Mouse (Mus musculus) ES-Bruce4 (cell line): Measurements from ENCODE around the gene Mt3. TPM values are rescaled to one million over a fixed set of nuclear protein-coding genes. Genes with fewer than 3 reads are reported as not detected.
A peak's percentile ranks its signal among the peaks of the same experiment; 100 is the strongest.

Experiments
- H3K27ac ChIP-seq: 2 replicates; pipeline ENCODE4 v1.5.1; 2012; ENCODE audit warnings: low read length, inconsistent platforms; ENCODE audit not compliant: insufficient read depth
- H3K27me3 ChIP-seq: 2 replicates; pipeline ENCODE4 v1.6.1; 2012; ENCODE audit warnings: mild to moderate bottlenecking, low read length, inconsistent platforms; ENCODE audit not compliant: control insufficient read depth, poor library complexity, insufficient read depth, severe bottlenecking
- H3K36me3 ChIP-seq: 2 replicates; pipeline ENCODE4 v1.6.1; 2012; ENCODE audit warnings: inconsistent platforms, mild to moderate bottlenecking, low read length, moderate library complexity; ENCODE audit not compliant: control insufficient read depth, poor library complexity, insufficient read depth, severe bottlenecking
- H3K4me1 ChIP-seq: one replicate; pipeline ENCODE4 v1.8.1; 2011; ENCODE audit warnings: low read length; ENCODE audit not compliant: control insufficient read depth, insufficient read depth
- H3K4me3 ChIP-seq: 2 replicates; pipeline ENCODE4 v1.5.1; 2011; ENCODE audit warnings: low read depth, mild to moderate bottlenecking, low read length
- H3K9ac ChIP-seq: 2 replicates; pipeline ENCODE4 v1.6.1; 2012; ENCODE audit warnings: low read depth, mild to moderate bottlenecking, inconsistent platforms; ENCODE audit not compliant: poor library complexity, severe bottlenecking
- H3K9me3 ChIP-seq: replicated peaks from 2 replicates; pipeline ENCODE4 v1.6.1; 2012; ENCODE audit warnings: mild to moderate bottlenecking, low read length, inconsistent platforms; ENCODE audit not compliant: control insufficient read depth, poor library complexity, insufficient read depth, severe bottlenecking
- CTCF ChIP-seq: IDR thresholded peaks from one replicate; pipeline ENCODE4 v1.8.1; 2011; ENCODE audit warnings: low read depth, low read length
- EP300 ChIP-seq: IDR thresholded peaks from 2 replicates; pipeline ENCODE4 v1.6.1; 2011; ENCODE audit warnings: low read depth, low read length; ENCODE audit not compliant: insufficient read depth
- POLR2A ChIP-seq: IDR thresholded peaks from one replicate; pipeline ENCODE4 v1.8.1; 2011; ENCODE audit warnings: low read length; ENCODE audit not compliant: insufficient read depth
- polyA plus RNA-seq: library from polyadenylated mRNA; stranded (reverse); fragments of >200 nt; gene quantifications from 2 replicates; pipeline ENCODE4 v1.2.4, GENCODE M21; 2011; ENCODE audit warnings: low read depth; ENCODE audit not compliant: missing spikeins, insufficient read depth, insufficient read length

Mt3 gene
- polyA plus RNA-seq, 1 experiment, result 3.9 TPM

GRCm38 (mm10) chr8:94185791-94186190, 33.4 kb downstream of the Mt3 start:
- no peaks in the 10 kb centered on the region for H3K27me3 ChIP-seq
- H3K9me3 ChIP-seq, result no peaks in the 10 kb centered on the region
- H3K27ac ChIP-seq, result peak overlapping the region; percentile 93
- peaks cover 6% of the 10 kb centered on the region for H3K4me1 ChIP-seq
- H3K36me3 ChIP-seq, result no peaks in the 10 kb centered on the region
- TF ChIP-seq POLR2A, result no peak
- no peak for TF ChIP-seq EP300
- TF ChIP-seq CTCF, result no peak
- peak overlapping the region; percentile 11; the same call in 1 of the 2 replicates for H3K9ac ChIP-seq
- H3K4me3 ChIP-seq, result peak overlapping the region; percentile 28

GRCm38 (mm10) chr8:94186542-94186941, 34.1 kb downstream of the Mt3 start:
- TF ChIP-seq POLR2A (peak; percentile 29), EP300 (peak; percentile 96), CTCF (peak; percentile 84)
- Histone ChIP-seq H3K9ac (peak overlapping the region; percentile 52), H3K4me1 (peaks cover 8% of the 10 kb centered on the region), H3K27ac (peak overlapping the region; percentile 93), H3K36me3 (no peaks in the 10 kb centered on the region), H3K4me3 (peak overlapping the region; percentile 28), H3K9me3 (no peaks in the 10 kb centered on the region), H3K27me3 (no peaks in the 10 kb centered on the region)

GRCm38 (mm10) chr8:94187290-94188002, 35.0 kb downstream of the Mt3 start:
- H3K27ac ChIP-seq, result peak overlapping the region; percentile 93

GRCm38 (mm10) chr8:94189275-94190031, 37.0 kb downstream of the Mt3 start:
- Histone ChIP-seq H3K9ac (peak overlapping the region; percentile 8; the same call in 1 of the 2 replicates), H3K27ac (peak overlapping the region; percentile 12), H3K9me3 (no peaks in the 10 kb centered on the region), H3K27me3 (no peaks in the 10 kb centered on the region), H3K4me3 (no peak overlapping the region), H3K4me1 (peaks cover 8% of the 10 kb centered on the region), H3K36me3 (no peaks in the 10 kb centered on the region)
- TF ChIP-seq EP300 (no peak), POLR2A (no peak), CTCF (no peak)

More at GRCm38 (mm10) chr8:94187290-94188002, 35.0 kb downstream of the Mt3 start:
- H3K9ac ChIP-seq, result peak overlapping the region; percentile 52
- H3K36me3 ChIP-seq, result no peaks in the 10 kb centered on the region
- H3K27me3 ChIP-seq, result no peaks in the 10 kb centered on the region
- no peaks in the 10 kb centered on the region for H3K9me3 ChIP-seq
- peak overlapping the region; percentile 23 for H3K4me3 ChIP-seq
- TF ChIP-seq CTCF, result no peak
- TF ChIP-seq POLR2A, result no peak
- TF ChIP-seq EP300, result peak; percentile 26; the same call in 1 of the 2 replicates
- peaks cover 8% of the 10 kb centered on the region for H3K4me1 ChIP-seq

GRCm38 (mm10) chr8:94191101-94191691, 38.8 kb downstream of the Mt3 start:
- H3K4me3 ChIP-seq, result peak overlapping the region; percentile 44
- TF ChIP-seq POLR2A (peak; percentile 48), EP300 (peak; percentile 89), CTCF (no peak)
- peak overlapping the region; percentile 53 for H3K9ac ChIP-seq
- no peaks in the 10 kb centered on the region for H3K36me3 ChIP-seq
- no peaks in the 10 kb centered on the region for H3K9me3 ChIP-seq
- H3K27me3 ChIP-seq, result no peaks in the 10 kb centered on the region
- peaks cover 6% of the 10 kb centered on the region for H3K4me1 ChIP-seq
- peak overlapping the region; percentile 88 for H3K27ac ChIP-seq
